Mouse (Mus musculus) cerebellum, postnatal 25 days (tissue): ENCODE measurements around the gene Plxdc1.

Source experiments
- DNase-seq, 2 experiments: peaks; one replicate each; pipeline ENCODE4 v3.0.0; 2021; ENCODE audit warnings: mixed read lengths in 2 of 2

Gene Plxdc1

GRCm38 (mm10) chr11:97987551-97988526 is 1.6 kb upstream of the Plxdc1 start:
- peak; percentile 95 to 98 for DNase-seq

GRCm38 (mm10) chr11:97986738-97987465 is 658 bp upstream of the Plxdc1 start:
- DNase-seq = no peak

- DNase-seq = no peak
These were observed 2.3 kb downstream of the Plxdc1 start for GRCm38 (mm10) chr11:97983983-97984382.

- DNase-seq = no peak
These were observed 2.7 kb downstream of the Plxdc1 start for GRCm38 (mm10) chr11:97983506-97983905.

- DNase-seq = no peak
These were observed 3.5 kb downstream of the Plxdc1 start for GRCm38 (mm10) chr11:97982721-97983120.

GRCm38 (mm10) chr11:97980531-97980966 is 5.7 kb downstream of the Plxdc1 start:
- no peak for DNase-seq

- DNase-seq = no peak
These were observed 6.3 kb downstream of the Plxdc1 start for GRCm38 (mm10) chr11:97979824-97980495.

- DNase-seq = no peak
These were observed 7.9 kb downstream of the Plxdc1 start for GRCm38 (mm10) chr11:97978392-97978791.

- DNase-seq = no peak
These were observed 8.4 kb downstream of the Plxdc1 start for GRCm38 (mm10) chr11:97977797-97978196.

- no peak for DNase-seq
These were observed 11.5 kb downstream of the Plxdc1 start for GRCm38 (mm10) chr11:97974746-97975145.

GRCm38 (mm10) chr11:97974141-97974540 is 12.1 kb downstream of the Plxdc1 start:
- no peak for DNase-seq

- no peak for DNase-seq
These were observed 13.8 kb downstream of the Plxdc1 start for GRCm38 (mm10) chr11:97972434-97972833.

- DNase-seq = peak; percentile 50 to 73
These were observed 15.0 kb downstream of the Plxdc1 start for GRCm38 (mm10) chr11:97971232-97971631.

- no peak for DNase-seq
These were observed 15.5 kb downstream of the Plxdc1 start for GRCm38 (mm10) chr11:97970771-97971170.

- no peak for DNase-seq
These were observed 17.9 kb downstream of the Plxdc1 start for GRCm38 (mm10) chr11:97968385-97968784.

GRCm38 (mm10) chr11:97967114-97967513 is 19.1 kb downstream of the Plxdc1 start:
- peak; percentile 67 to 72 for DNase-seq

- peak; percentile 71 to 81 for DNase-seq
These were observed 25.3 kb downstream of the Plxdc1 start for GRCm38 (mm10) chr11:97960907-97961306.

- DNase-seq = no peak
These were observed 27.0 kb downstream of the Plxdc1 start for GRCm38 (mm10) chr11:97959300-97959680.

GRCm38 (mm10) chr11:97958641-97959299 is 27.5 kb downstream of the Plxdc1 start:
- DNase-seq = no peak

- peak; percentile 89 for DNase-seq
These were observed 29.2 kb downstream of the Plxdc1 start for GRCm38 (mm10) chr11:97956905-97957560.

- DNase-seq = no peak
These were observed 30.3 kb downstream of the Plxdc1 start for GRCm38 (mm10) chr11:97955915-97956314.
